In genomic region chr3:68064731-68065130, GRCm38 (mm10) we compare ENCODE assay signal across 8 mouse cellular contexts. TPM values are rescaled to one million over a fixed set of nuclear protein-coding genes. Genes with fewer than 3 reads are reported as not detected.
DNase-seq lines count a peak whose midpoint lies in the region; ATAC-seq and TF ChIP-seq lines count a peak whose summit lies in the region.

TSS of gene Schip1 (plus strand) at chr3:68064802.

- H3K4me3 ChIP-seq in hindbrain, embryonic 16.5 days (ENCODE audit: low read length) = no peak within 1 kb of the TSS
- no peak within 1 kb of the TSS for H3K4me3 ChIP-seq in limb, embryonic 10.5 days
- no peak within 1 kb of the TSS for H3K4me3 ChIP-seq in midbrain, postnatal 0 days (ENCODE audit: low read depth, low read length)

- H3K9me3 ChIP-seq in hindbrain, embryonic 16.5 days (ENCODE audit: control insufficient read depth, low read length) = no peaks in the 10 kb centered on the region
- no peaks in the 10 kb centered on the region for H3K9me3 ChIP-seq in limb, embryonic 10.5 days (replicated peaks)
- no peaks in the 10 kb centered on the region for H3K9me3 ChIP-seq in midbrain, postnatal 0 days (ENCODE audit: low read length)

- no peak for TF ChIP-seq CTCF in midbrain, postnatal 0 days (IDR thresholded peaks at IDR 0.05)

- H3K4me1 ChIP-seq in hindbrain, embryonic 16.5 days (ENCODE audit: control insufficient read depth, insufficient read depth, low read depth, low read length) = no peaks in the 10 kb centered on the region
- no peaks in the 10 kb centered on the region for H3K4me1 ChIP-seq in limb, embryonic 10.5 days
- no peaks in the 10 kb centered on the region for H3K4me1 ChIP-seq in midbrain, postnatal 0 days (ENCODE audit: insufficient read depth, low read length)

- no peak within 1 kb of the TSS for H3K27ac ChIP-seq in hindbrain, embryonic 16.5 days (ENCODE audit: low read depth, low read length)
- no peak within 1 kb of the TSS for H3K27ac ChIP-seq in limb, embryonic 10.5 days
- H3K27ac ChIP-seq in midbrain, postnatal 0 days (ENCODE audit: low read depth, low read length) = no peak within 1 kb of the TSS

- WGBS in hindbrain, embryonic 16.5 days = 48% methylated on average over 12 of the region's 12 CpGs
- 39% methylated on average over 12 of the region's 12 CpGs for WGBS in limb, embryonic 10.5 days
- 44% methylated on average over 12 of the region's 12 CpGs for WGBS in midbrain, postnatal 0 days

- DNase-seq in ES-CJ7 (ENCODE audit: low read depth, low spot score) = peak; percentile 70
- peak; percentile 78 for DNase-seq in adrenal gland, postnatal 10 days
- no peak for DNase-seq in gastrocnemius, adult 18-20 months (ENCODE audit: low spot score)
- peak; percentile 70 for DNase-seq in limb, embryonic 10.5 days (ENCODE audit: low spot score)
- DNase-seq in midbrain, postnatal 0 days (ENCODE audit: low spot score) = no peak
- DNase-seq in right cerebral cortex, postnatal 25 days = no peak
- DNase-seq in B cell, adult 2 months = no peak

- H3K4me2 ChIP-seq in hindbrain, embryonic 16.5 days (ENCODE audit: low read length) = no peak within 1 kb of the TSS
- no peak within 1 kb of the TSS for H3K4me2 ChIP-seq in midbrain, postnatal 0 days (ENCODE audit: low read depth, low read length, poor library complexity, severe bottlenecking)

- H3K36me3 ChIP-seq in hindbrain, embryonic 16.5 days (ENCODE audit: control insufficient read depth, insufficient read depth, low read length) = no peaks in the 10 kb centered on the region
- no peaks in the 10 kb centered on the region for H3K36me3 ChIP-seq in limb, embryonic 10.5 days
- no peaks in the 10 kb centered on the region for H3K36me3 ChIP-seq in midbrain, postnatal 0 days (ENCODE audit: insufficient read depth, low read length)

- no peak within 1 kb of the TSS for H3K9ac ChIP-seq in hindbrain, embryonic 16.5 days (ENCODE audit: low read depth, low read length)
- H3K9ac ChIP-seq in midbrain, postnatal 0 days (replicated peaks; ENCODE audit: low read length, poor library complexity, severe bottlenecking) = no peak within 1 kb of the TSS

- ATAC-seq in hindbrain, embryonic 16.5 days = no peak
- no peak for ATAC-seq in midbrain, postnatal 0 days (ENCODE audit: low FRiP score)

- no peaks in the 10 kb centered on the region for H3K27me3 ChIP-seq in hindbrain, embryonic 16.5 days (replicated peaks; ENCODE audit: control insufficient read depth, insufficient read depth, low read length)
- no peaks in the 10 kb centered on the region for H3K27me3 ChIP-seq in limb, embryonic 10.5 days (ENCODE audit: low read depth, poor library complexity, severe bottlenecking)
- H3K27me3 ChIP-seq in midbrain, postnatal 0 days (ENCODE audit: insufficient read depth, low read length) = no peaks in the 10 kb centered on the region

RNA-seq across cellular contexts. Expression of gene Schip1, which starts in this region (rescaled TPM):
- 10 to 100 TPM; 19.2 to 30.0 TPM for total RNA-seq in adrenal gland, postnatal 10 days (2021)
- total RNA-seq in gastrocnemius, adult 18-20 months (2021) = 100 to 1,000 TPM in 1 of 2 experiments, 10 to 100 TPM in 1; 98.9 to 126 TPM
- 148 and 157 TPM in 2 replicates for polyA plus RNA-seq in hindbrain, embryonic 16.5 days (2015; fragmentation: Nextera tagmentation; extraction: Ambion mirVana)
- 22.9 and 28.9 TPM in 2 replicates for polyA plus RNA-seq in limb, embryonic 10.5 days (2016; fragmentation: Nextera tagmentation; extraction: Ambion mirVana)
- total RNA-seq in midbrain, postnatal 0 days (2014; rRNA removed) = 105 and 108 TPM in 2 replicates
- polyA plus RNA-seq in midbrain, postnatal 0 days (2015; fragmentation: Nextera tagmentation; extraction: Ambion mirVana) = 154 and 157 TPM in 2 replicates

Comparison
In these comparisons a context has a peak if more than half of its experiments do, and no peak if none do; other contexts are left out.
1. DNase-seq: peak in ES-CJ7 (single experiment), adrenal gland, postnatal 10 days (single experiment) and limb, embryonic 10.5 days (single experiment); none in gastrocnemius, adult 18-20 months (single experiment), midbrain, postnatal 0 days (single experiment), right cerebral cortex, postnatal 25 days (single experiment) and B cell, adult 2 months (0 of 2).